Mouse (Mus musculus): ENCODE measurements around the gene Mrpl17. TPM values are rescaled to one million over a fixed set of nuclear protein-coding genes. Genes with fewer than 3 reads are reported as not detected.

Gene Mrpl17
- polyA plus RNA-seq, 1 experiment from 2014 or later: 345 TPM

DNA sequence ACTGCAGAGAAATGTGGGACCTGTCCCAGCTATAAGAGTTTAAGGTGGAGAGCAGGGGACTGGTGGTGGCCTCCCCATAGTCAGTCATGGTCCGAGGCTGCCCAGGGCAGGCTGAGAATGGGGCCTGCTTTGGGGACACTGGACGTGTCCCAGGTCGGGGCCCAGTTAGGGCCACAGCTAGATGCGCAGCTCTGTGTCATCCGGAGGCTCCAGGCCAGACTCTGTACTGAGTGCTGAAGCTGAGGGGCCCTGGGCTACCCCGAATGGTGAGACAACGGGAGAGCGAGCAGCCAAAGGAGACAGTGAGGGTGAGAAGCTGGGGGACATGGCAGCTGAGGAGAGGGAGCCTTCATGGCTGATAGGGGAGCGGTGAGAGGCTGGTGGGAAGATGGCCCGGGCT is 57.6 kb downstream of the Mrpl17 start:
- no peak overlapping the region for H3K9ac ChIP-seq (ENCODE audit: low read length)
- peaks cover 16% of the 10 kb centered on the region for H3K36me3 ChIP-seq (ENCODE audit: control insufficient read depth, insufficient read depth, low read length)
- H3K27me3 ChIP-seq (ENCODE audit: control insufficient read depth, insufficient read depth, low read depth, low read length): no peaks in the 10 kb centered on the region
- no peaks in the 10 kb centered on the region for H3K9me3 ChIP-seq (ENCODE audit: control insufficient read depth, low read length)
- H3K4me2 ChIP-seq (ENCODE audit: low read depth, low read length): no peak overlapping the region
- peaks cover 6% of the 10 kb centered on the region; the same call in 1 of the 2 replicates for H3K4me1 ChIP-seq (replicated peaks; ENCODE audit: control insufficient read depth, insufficient read depth, low read length)
- ATAC-seq (ENCODE audit: low read depth): no peak
- 86% methylated on average over 10 of the region's 10 CpGs for WGBS
- no peak overlapping the region for H3K27ac ChIP-seq (ENCODE audit: low read length)
- H3K4me3 ChIP-seq (ENCODE audit: low read length): no peak overlapping the region

Other genes starting within 250 kb of the Mrpl17 start
- 46.3 and 48.0 TPM in 2 replicates for gene Apbb1, start 229.4 kb downstream of the Mrpl17 start, polyA plus RNA-seq (2015; fragmentation: Nextera tagmentation; extraction: Ambion mirVana)
- 1.0 and 4.6 TPM in 2 replicates for gene Hpx, start 211.0 kb downstream of the Mrpl17 start, polyA plus RNA-seq (2015; fragmentation: Nextera tagmentation; extraction: Ambion mirVana)
- 61.8 and 67.0 TPM in 2 replicates for gene Trim3, start 177.5 kb downstream of the Mrpl17 start, polyA plus RNA-seq (2015; fragmentation: Nextera tagmentation; extraction: Ambion mirVana)
- gene Timm10b, start 171.0 kb downstream of the Mrpl17 start, polyA plus RNA-seq (2015; fragmentation: Nextera tagmentation; extraction: Ambion mirVana): 181 and 208 TPM in 2 replicates
- gene Arfip2, start 170.7 kb downstream of the Mrpl17 start, polyA plus RNA-seq (2015; fragmentation: Nextera tagmentation; extraction: Ambion mirVana): 78.0 and 81.5 TPM in 2 replicates
- gene Gm45799, start 170.5 kb downstream of the Mrpl17 start, polyA plus RNA-seq (2015; fragmentation: Nextera tagmentation; extraction: Ambion mirVana): 24.9 and 35.7 TPM in 2 replicates
- 0.55 and 1.4 TPM in 2 replicates for gene Dnhd1, start 160.3 kb downstream of the Mrpl17 start, polyA plus RNA-seq (2015; fragmentation: Nextera tagmentation; extraction: Ambion mirVana)
- gene Ilk, start 74.5 kb downstream of the Mrpl17 start, polyA plus RNA-seq (2015; fragmentation: Nextera tagmentation; extraction: Ambion mirVana): 413 and 414 TPM in 2 replicates
- 31.1 and 41.7 TPM in 2 replicates for gene Rrp8, start 73.7 kb downstream of the Mrpl17 start, polyA plus RNA-seq (2015; fragmentation: Nextera tagmentation; extraction: Ambion mirVana)
- 101 and 105 TPM in 2 replicates for gene Taf10, start 66.7 kb downstream of the Mrpl17 start, polyA plus RNA-seq (2015; fragmentation: Nextera tagmentation; extraction: Ambion mirVana)
- gene Tpp1, start 58.9 kb downstream of the Mrpl17 start, polyA plus RNA-seq (2015; fragmentation: Nextera tagmentation; extraction: Ambion mirVana): 96.4 and 102 TPM in 2 replicates
- 7.1 and 7.2 TPM in 2 replicates for gene Dchs1, start 23.4 kb downstream of the Mrpl17 start, polyA plus RNA-seq (2015; fragmentation: Nextera tagmentation; extraction: Ambion mirVana)
- 0.51 and 1.5 TPM in 2 replicates for gene Gm4070, start 142.9 kb upstream of the Mrpl17 start, polyA plus RNA-seq (2015; fragmentation: Nextera tagmentation; extraction: Ambion mirVana)

Data from lung, embryonic 16.5 days (tissue).